Mouse (Mus musculus) midbrain, embryonic 13.5 days (tissue): ENCODE results near the gene Ube2u. TPM values are rescaled to one million over a fixed set of nuclear protein-coding genes. Genes with fewer than 3 reads are reported as not detected.
"Not testable (repeated sequence)": the region's sequence is repeated elsewhere in the genome, so short reads cannot be mapped to it uniquely, and the experiment has no call there.

Experiments
- ATAC-seq: fragments of 200-750 bp; cut with Nextera tagmentation; 2 replicates; pipeline ENCODE4 v1.8.0; 2017; ENCODE audit warnings: mild to moderate bottlenecking, moderate TSS enrichment, moderate library complexity
- H3K27ac ChIP-seq: fragments of 300-500 bp; sonication (generic); 2 replicates; pipeline ENCODE4 v1.5.1; 2015; ENCODE audit warnings: inconsistent platforms, mild to moderate bottlenecking, moderate library complexity
- H3K27me3 ChIP-seq: fragments of 300-500 bp; sonication (generic); 2 replicates; pipeline ENCODE4 v1.6.1; 2015; ENCODE audit warnings: mild to moderate bottlenecking, inconsistent platforms
- H3K36me3 ChIP-seq: fragments of 300-500 bp; sonication (generic); 2 replicates; pipeline ENCODE4 v1.6.1; 2015; ENCODE audit warnings: mild to moderate bottlenecking, inconsistent platforms
- H3K4me1 ChIP-seq: fragments of 300-500 bp; sonication (generic); replicated peaks from 2 replicates; pipeline ENCODE4 v1.6.1; 2015; ENCODE audit warnings: inconsistent platforms
- H3K4me2 ChIP-seq: fragments of 300-500 bp; sonication (generic); replicated peaks from 2 replicates; pipeline ENCODE4 v1.6.1; 2015; ENCODE audit warnings: moderate library complexity, mild to moderate bottlenecking, inconsistent platforms
- H3K4me3 ChIP-seq: fragments of 300-500 bp; sonication (generic); replicated peaks from 2 replicates; pipeline ENCODE4 v1.5.1; 2015; ENCODE audit warnings: mild to moderate bottlenecking, inconsistent platforms
- H3K9ac ChIP-seq: fragments of 300-500 bp; sonication (generic); replicated peaks from 2 replicates; pipeline ENCODE4 v1.6.1; 2015; ENCODE audit warnings: mild to moderate bottlenecking, inconsistent platforms
- H3K9me3 ChIP-seq: fragments of 300-500 bp; sonication (generic); 2 replicates; pipeline ENCODE4 v1.6.1; 2016; ENCODE audit warnings: mild to moderate bottlenecking, inconsistent platforms
- WGBS: fragments of 180-500 bp; shearing (Covaris S2); methylation state at CpG from one replicate; pipeline ENCODE4 v1.1.7; 2015; 5-methylcytosine and 5-hydroxymethylcytosine counted together
- polyA plus RNA-seq: library from polyadenylated mRNA; unstranded; fragments of >200 nt; fragmentation: Nextera tagmentation; extraction: Ambion mirVana; gene quantifications from 2 replicates; pipeline ENCODE4 v1.2.1, GENCODE M21; 2015

Gene Ube2u
- polyA plus RNA-seq: 0.57 and 0.63 TPM in 2 replicates

DNA sequence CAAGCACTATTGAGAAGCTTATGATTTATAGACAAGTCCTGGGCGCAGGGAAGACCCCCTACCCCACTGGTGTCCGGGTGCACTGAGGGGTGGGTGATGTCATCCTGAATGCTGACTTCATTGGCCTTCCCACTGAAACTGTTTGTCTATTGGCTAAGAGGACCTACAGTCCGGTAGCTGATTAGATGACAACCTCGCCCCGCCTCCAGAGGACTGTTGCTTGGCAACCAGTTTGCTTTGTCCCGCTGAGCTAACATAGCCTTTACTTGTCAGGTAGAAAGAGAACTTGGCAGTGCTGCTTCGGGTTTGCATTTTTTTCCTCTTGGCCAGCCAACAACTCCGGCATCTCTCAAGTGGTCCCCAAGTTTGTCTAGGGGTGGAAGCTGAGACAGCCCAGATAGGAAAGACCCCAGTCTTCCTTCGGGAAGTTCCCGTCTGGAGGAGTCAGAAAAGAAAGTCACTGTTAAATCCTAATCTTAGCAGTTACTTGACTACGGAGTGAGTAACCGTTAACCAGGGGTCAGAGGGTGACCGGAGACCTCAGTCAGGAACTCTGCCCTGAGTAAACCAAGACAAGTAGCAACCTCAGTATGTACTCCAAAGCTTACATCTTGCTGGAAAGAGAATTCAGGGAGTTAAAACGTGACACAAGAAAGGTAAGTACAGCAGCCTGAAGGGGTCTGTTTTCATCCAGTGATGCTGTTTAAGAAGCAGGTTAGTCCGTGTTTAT is at the start of gene Ube2u:
TSS of gene Ube2u (plus strand) at position 258 of the 730 bp plus-strand sequence.
- Histone ChIP-seq H3K9ac (peak within 1 kb of the TSS; percentile 42; the same call in 1 of the 2 replicates), H3K9me3 (no peaks in the 10 kb centered on the region), H3K36me3 (no peaks in the 10 kb centered on the region), H3K27me3 (no peaks in the 10 kb centered on the region), H3K4me1 (peaks cover 9% of the 10 kb centered on the region; the same call in 1 of the 2 replicates), H3K4me3 (peak within 1 kb of the TSS; percentile 33), H3K4me2 (peak within 1 kb of the TSS; percentile 53), H3K27ac (no peak within 1 kb of the TSS)
- peak; percentile 96 for ATAC-seq
- WGBS: 21% methylated on average over 15 of the region's 15 CpGs

DNA sequence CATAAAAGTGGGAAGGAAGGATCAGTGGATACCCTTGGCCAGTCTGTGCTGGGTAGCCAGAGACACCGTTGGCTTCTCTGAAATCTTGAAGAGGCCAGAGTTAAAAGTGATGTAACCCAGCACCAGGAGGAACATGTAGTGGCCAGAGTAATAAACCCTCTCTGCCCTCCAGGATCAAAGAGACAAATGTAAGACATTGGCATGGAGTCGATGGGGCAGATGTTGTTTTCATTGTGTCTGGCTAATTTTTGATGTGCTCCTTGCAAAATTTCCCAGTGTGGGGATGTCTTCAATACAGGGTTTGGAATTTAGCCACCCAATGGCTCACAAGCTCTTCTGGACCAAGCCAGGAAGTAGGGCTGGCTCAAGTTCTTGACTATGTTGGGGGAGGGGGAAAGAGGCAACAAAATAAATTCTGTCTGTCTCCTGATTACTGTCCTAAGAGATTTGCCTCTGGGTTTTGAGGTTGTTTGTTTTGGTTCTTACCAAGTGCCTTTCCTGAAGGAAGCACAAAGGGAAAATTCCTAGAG is 49.2 kb upstream of the Ube2u start:
- 91% methylated on average over 2 of the region's 2 CpGs for WGBS
- Histone ChIP-seq H3K4me3 (no peak overlapping the region), H3K4me2 (no peak overlapping the region), H3K27me3 (no peaks in the 10 kb centered on the region), H3K36me3 (no peaks in the 10 kb centered on the region), H3K4me1 (no peaks in the 10 kb centered on the region), H3K9ac (no peak overlapping the region), H3K27ac (no peak overlapping the region), H3K9me3 (no peaks in the 10 kb centered on the region)
- no peak for ATAC-seq

DNA sequence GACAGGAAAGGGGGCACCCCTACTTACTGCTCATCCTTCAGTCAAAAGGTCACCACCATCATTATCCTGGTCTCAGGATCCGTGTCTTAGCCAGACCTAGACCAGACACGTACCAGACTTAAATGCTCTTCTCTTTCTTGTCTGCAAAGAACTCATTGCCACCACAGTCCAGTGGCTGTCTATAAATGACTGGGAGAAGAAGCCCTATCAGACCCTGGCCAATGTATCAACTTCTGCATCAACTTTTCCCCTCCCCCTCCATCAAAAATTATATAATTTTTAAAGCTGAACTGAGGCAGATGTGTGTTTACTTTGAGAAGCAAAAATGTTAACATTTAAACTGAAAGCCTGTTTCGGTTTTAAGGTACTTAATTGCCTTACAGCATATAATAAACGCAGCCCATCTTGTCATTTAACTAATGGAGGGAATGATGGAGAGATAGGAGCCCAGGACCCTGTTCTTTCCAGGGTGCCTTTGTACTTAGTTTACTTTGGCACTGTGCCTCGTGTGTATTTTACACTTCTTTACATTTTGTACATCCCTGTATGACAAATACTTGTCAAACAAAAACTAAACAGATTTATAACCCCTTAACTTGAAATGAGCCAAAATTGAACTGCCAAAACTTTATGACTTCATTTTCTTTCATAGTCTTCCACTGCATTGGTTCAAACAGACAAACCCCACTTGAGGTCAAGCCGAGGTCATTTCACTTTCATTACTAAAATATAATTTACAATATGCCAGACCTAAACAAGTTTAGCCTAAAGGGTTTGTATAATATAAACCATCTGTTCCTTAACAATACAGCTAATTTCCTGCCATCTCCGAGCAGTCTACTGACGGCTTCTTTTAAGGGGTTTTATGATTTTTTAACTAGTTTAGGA is 43.1 kb upstream of the Ube2u start:
- 81% methylated on average over 8 of the region's 8 CpGs for WGBS
- Histone ChIP-seq H3K4me2 (no peak overlapping the region), H3K27me3 (no peaks in the 10 kb centered on the region), H3K27ac (no peak overlapping the region), H3K4me3 (no peak overlapping the region), H3K4me1 (no peaks in the 10 kb centered on the region), H3K36me3 (no peaks in the 10 kb centered on the region), H3K9ac (no peak overlapping the region), H3K9me3 (no peaks in the 10 kb centered on the region)
- ATAC-seq: no peak

DNA sequence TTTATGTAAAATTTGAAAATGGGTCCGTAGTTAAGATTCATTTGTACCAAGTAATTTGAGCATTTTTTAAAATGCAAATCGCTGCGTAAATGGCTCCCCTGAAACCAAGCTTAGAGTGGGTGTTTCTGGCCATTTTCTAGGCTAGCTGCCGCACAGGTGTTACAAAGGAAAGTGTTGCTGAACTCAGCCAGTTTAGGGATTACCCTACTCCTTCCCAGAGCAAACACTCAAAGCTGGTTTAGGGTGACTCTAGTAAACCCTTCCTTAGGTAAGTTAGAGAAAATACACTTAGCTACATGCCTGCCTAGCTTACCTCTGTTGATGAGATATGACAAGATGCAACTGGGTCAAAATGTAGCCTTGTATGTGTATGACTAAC is 42.5 kb upstream of the Ube2u start:
- no peak overlapping the region for H3K27ac ChIP-seq
- no peak overlapping the region for H3K4me3 ChIP-seq
- peaks cover 2% of the 10 kb centered on the region; the same call in 1 of the 2 replicates for H3K9me3 ChIP-seq
- WGBS: 90% methylated on average over 4 of the region's 4 CpGs
- H3K27me3 ChIP-seq: no peaks in the 10 kb centered on the region
- no peak for ATAC-seq
- no peak overlapping the region for H3K9ac ChIP-seq
- no peaks in the 10 kb centered on the region for H3K4me1 ChIP-seq
- no peak overlapping the region for H3K4me2 ChIP-seq
- no peaks in the 10 kb centered on the region for H3K36me3 ChIP-seq

DNA sequence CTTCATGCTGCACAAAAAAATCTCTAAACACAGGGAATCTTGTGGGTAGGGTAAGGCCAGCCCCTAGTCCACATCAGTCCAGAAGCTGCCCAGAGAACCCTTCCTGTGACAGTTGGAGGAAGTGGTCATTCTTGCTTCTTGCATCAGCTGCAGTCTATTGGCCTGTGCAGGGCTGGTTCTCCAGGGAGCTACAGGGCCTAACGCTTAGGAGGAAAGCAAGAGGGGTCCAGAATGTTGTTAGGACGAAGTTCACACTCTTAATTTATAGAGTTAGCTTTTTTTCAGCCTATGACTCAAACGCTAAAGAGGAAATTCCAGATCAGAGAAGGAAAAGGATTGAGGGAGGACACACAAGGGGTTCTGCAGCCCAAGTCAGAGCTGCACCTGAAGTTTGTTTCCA is 31.8 kb upstream of the Ube2u start:
- Histone ChIP-seq H3K9me3 (no peaks in the 10 kb centered on the region), H3K4me3 (no peak overlapping the region), H3K9ac (no peak overlapping the region), H3K27me3 (no peaks in the 10 kb centered on the region), H3K4me1 (no peaks in the 10 kb centered on the region), H3K27ac (no peak overlapping the region), H3K36me3 (no peaks in the 10 kb centered on the region), H3K4me2 (no peak overlapping the region)
- no peak for ATAC-seq
- WGBS: 82% methylated on average over 3 of the region's 3 CpGs

DNA sequence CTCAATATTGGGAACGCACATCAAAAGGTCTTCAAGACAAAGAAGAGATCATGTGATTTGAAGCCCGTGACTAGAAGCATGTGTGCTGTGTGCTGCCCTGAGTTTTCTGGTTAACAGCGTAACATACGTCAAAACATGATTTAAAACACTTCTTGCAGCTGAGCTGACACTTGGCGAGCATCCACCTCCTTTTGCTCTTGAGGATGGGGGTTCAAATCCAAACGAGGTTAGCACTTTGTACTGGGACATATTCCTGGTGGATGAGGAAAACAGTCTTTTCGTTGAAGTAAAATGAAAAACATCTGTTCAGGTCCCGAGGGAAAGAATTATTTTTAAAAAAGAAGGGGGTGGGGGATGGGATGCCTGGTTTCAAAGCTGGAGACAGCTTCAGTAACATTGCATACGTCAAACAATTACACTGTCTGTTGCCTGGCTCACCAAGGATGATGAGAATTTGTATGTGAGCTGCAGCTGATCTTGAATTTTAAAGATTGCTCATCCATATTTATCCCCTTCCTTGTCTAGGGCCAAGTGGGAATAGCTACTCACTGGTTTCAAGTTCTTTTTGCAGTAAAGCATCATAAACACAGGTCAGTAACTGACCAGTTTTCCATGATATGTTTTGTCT is 16.0 kb upstream of the Ube2u start:
- 52% methylated on average over 9 of the region's 9 CpGs for WGBS
- H3K27me3 ChIP-seq: no peaks in the 10 kb centered on the region
- peak; percentile 67; the same call in 1 of the 2 replicates for ATAC-seq
- no peaks in the 10 kb centered on the region for H3K36me3 ChIP-seq
- no peak overlapping the region for H3K4me2 ChIP-seq
- no peaks in the 10 kb centered on the region for H3K9me3 ChIP-seq
- 0 out of 2 replicates have a peak, but pooled peaks cover 6% of the 10 kb centered on the region for H3K4me1 ChIP-seq
- H3K27ac ChIP-seq: no peak overlapping the region
- no peak overlapping the region for H3K9ac ChIP-seq
- no peak overlapping the region for H3K4me3 ChIP-seq

DNA sequence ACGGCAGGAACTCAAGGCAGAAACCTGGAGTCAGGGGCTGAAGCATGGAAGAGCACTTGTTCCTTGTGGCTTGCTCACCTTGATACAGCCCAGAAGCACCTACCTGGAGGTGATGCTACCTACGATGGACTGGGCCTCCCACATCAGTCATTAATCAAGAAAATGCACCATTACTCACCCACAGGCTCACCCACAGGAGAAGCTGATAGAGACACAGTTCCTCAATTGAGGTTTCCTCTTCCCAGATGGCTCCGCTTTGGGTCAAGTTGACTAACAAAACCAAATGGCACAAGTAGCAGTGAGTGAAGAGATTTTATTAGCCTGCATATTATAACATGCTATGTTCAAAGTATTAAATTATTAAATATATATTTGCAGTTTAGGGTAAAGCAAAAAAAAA is 9.8 kb downstream of the Ube2u start:
- Histone ChIP-seq H3K27me3 (no peaks in the 10 kb centered on the region), H3K4me1 (no peaks in the 10 kb centered on the region), H3K9ac (no peak overlapping the region), H3K27ac (no peak overlapping the region), H3K4me3 (no peak overlapping the region), H3K4me2 (no peak overlapping the region), H3K9me3 (no peaks in the 10 kb centered on the region), H3K36me3 (no peaks in the 10 kb centered on the region)
- 91% methylated on average over 3 of the region's 3 CpGs for WGBS
- ATAC-seq: no peak

DNA sequence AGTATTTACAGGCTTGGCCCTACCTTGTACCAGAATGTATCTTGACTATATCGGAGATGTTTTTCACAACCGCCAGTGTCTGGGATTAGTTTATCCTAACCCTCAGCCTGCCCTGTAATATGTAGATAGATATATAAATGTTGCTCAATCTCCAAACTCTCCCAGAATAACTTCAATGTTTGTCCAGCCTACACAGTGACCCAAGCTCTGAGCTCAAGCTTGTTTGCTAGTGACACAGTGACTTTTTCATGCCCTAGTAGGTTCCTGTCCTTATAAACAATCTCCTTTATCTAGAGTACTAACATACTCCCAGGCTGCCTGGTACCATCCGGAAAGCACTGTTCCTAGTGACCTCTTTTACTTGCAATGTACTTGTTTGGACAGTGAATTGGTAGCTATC is 16.5 kb downstream of the Ube2u start:
- Histone ChIP-seq H3K36me3 (no peaks in the 10 kb centered on the region), H3K9ac (no peak overlapping the region), H3K27ac (no peak overlapping the region), H3K4me2 (no peak overlapping the region), H3K9me3 (no peaks in the 10 kb centered on the region), H3K4me3 (no peak overlapping the region), H3K27me3 (no peaks in the 10 kb centered on the region), H3K4me1 (no peaks in the 10 kb centered on the region)
- ATAC-seq: no peak
- WGBS: 95% methylated on average over 3 of the region's 3 CpGs

DNA sequence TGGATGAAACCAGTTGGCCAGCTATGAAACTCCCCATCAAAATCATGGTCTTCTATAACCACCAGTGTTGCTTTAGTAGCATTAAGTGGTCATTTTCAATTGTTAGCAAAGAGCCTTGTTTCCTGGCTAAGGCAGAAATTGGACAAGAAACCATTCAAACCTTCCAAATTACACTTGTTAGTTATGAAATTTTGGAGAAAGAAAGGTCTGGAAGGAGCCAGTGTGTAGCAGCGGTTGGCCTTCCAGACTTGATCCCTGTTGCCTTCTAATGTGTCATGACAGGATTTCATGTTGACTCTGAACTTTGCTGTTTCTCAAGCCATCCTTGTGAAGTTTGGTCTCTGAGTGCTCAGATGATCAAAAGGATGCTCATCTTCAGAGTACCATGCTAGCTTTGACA is 17.9 kb downstream of the Ube2u start:
- no peaks in the 10 kb centered on the region for H3K27me3 ChIP-seq
- 89% methylated on average over 1 of the region's 1 CpGs for WGBS
- no peak overlapping the region for H3K9ac ChIP-seq
- H3K4me2 ChIP-seq: no peak overlapping the region
- H3K27ac ChIP-seq: no peak overlapping the region
- no peaks in the 10 kb centered on the region for H3K4me1 ChIP-seq
- no peaks in the 10 kb centered on the region for H3K9me3 ChIP-seq
- no peak overlapping the region for H3K4me3 ChIP-seq
- no peak for ATAC-seq
- H3K36me3 ChIP-seq: no peaks in the 10 kb centered on the region

DNA sequence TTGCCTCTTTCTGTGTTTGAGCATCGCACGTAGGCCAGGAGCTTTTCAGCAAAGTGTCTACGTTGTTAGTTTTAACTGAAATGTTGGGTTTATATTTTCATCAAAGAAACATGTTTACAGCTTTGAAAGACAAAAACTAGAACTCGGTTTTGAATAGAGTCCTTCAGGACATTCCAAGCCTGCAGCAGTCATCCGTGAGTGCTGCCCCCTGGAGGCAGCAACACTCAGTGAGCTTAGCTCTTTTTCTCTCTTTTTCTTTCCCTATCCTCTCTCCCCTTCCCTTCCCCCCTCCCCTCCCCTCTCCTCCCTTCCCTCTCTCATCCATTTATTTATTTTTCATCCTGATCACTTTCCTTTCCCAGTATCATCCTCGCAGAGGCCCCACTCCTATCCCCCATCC is 19.5 kb downstream of the Ube2u start:
- H3K36me3 ChIP-seq: no peaks in the 10 kb centered on the region
- H3K4me2 ChIP-seq: no peak overlapping the region
- no peaks in the 10 kb centered on the region for H3K27me3 ChIP-seq
- H3K9me3 ChIP-seq: no peaks in the 10 kb centered on the region
- ATAC-seq: no peak
- H3K9ac ChIP-seq: no peak overlapping the region
- H3K4me3 ChIP-seq: no peak overlapping the region
- 64% methylated on average over 6 of the region's 6 CpGs for WGBS
- H3K27ac ChIP-seq: no peak overlapping the region
- H3K4me1 ChIP-seq: no peaks in the 10 kb centered on the region

DNA sequence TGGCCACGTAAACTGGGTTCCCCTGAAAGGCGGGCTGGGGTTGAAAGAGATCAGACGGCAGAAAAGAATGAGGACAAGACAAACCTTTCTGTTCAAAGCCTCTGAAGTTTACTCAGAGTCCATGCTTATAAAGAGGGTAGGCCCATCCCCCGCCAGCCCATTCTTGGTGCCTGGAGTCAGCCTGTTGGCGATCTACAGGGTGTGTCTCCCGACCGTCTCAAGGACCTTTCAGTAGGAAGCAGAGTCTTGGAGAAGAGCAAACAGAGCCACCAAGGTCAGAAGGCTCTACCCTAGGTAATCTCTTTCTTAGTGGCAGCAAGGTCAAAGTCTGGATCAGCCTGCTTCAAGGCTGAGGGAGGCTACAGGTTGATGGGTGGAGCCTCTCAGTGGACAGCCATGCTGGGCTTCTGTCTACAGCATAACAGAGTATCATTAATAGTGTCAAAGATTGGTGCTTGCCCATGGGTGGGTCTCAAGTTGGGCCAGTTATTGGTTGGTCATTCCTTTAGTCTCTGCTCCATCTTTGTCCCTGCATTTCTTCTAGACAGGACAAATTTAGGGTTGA is 20.5 kb downstream of the Ube2u start:
- H3K4me2 ChIP-seq, H3K27ac ChIP-seq, H3K9ac ChIP-seq, H3K36me3 ChIP-seq, H3K9me3 ChIP-seq, H3K4me3 ChIP-seq, H3K27me3 ChIP-seq, ATAC-seq, H3K4me1 ChIP-seq: not testable (repeated sequence)
- whole genome bisulfite sequencing: 87% methylated on average over 7 of the region's 7 CpGs
